Mouse (Mus musculus): ENCODE measurements around the gene Tmem86a. TPM values are rescaled to one million over a fixed set of nuclear protein-coding genes. Genes with fewer than 3 reads are reported as not detected.

Tmem86a gene
- polyA plus RNA-seq, 1 experiment = 42.8 TPM

DNA sequence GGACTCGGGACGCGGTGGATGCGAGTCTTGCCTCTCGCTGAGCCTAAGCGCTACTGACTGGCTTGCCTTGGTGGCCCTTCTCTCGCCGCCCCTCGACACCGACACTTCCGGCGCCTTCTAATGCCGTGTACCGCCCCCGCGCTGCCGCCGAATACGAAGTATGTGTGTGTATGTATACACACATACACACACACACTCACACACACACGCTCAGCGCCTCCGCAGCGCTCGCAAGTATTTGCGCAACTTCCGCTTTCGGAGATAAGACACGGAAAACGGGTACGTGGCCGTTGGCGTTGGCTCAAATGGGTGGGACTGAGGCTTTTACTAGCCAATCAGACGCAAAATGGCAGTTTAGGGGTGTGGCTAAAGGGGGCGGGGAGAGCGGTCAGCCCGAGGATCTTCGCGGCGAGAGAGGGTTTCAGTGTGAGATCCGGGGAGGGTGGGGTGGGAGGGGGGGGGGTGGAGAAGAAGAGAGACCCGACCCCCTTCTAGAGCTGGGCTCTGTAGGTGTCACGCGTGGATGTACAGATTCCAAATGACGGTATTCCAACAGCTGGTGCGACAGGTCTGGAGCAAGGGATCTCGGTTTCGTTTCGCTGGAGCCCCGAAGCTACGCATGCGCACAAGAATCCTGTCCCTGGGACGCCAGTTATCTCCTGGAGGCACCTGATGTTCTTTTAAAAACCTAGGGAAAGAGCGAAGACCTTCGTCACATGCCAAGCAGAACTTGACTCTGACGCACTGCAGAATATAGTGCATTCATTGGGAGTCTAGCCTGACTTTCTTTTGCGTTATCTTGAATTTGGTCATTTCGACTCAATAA lies 42.0 kb upstream of the Tmem86a start, which contains the start of gene Spty2d1:
Spty2d1 (minus strand) TSS at position 244 of the 826 bp plus-strand sequence.
- Histone ChIP-seq H3K36me3 (ENCODE audit: control insufficient read depth, insufficient read depth, low read length) (no peaks in the 10 kb centered on the region), H3K27ac (ENCODE audit: control insufficient read depth, insufficient read depth, low read depth, low read length) (peak within 1 kb of the TSS; percentile 94), H3K4me3 (ENCODE audit: control insufficient read depth, low read depth, low read length) (peak within 1 kb of the TSS; percentile 91), H3K27me3 (ENCODE audit: control insufficient read depth, insufficient read depth, low read length) (no peaks in the 10 kb centered on the region), H3K4me1 (ENCODE audit: control insufficient read depth, insufficient read depth, low read length) (no peaks in the 10 kb centered on the region; the same call in 1 of the 2 replicates)
- TF ChIP-seq CTCF (IDR thresholded peaks at IDR 0.05; ENCODE audit: control insufficient read depth, insufficient read depth, insufficient replicate concordance, low read depth, low read length) (peak; percentile 17; the same call in 1 of the 2 replicates), POLR2A (IDR thresholded peaks at IDR 0.05; ENCODE audit: control insufficient read depth, low read depth, low read length) (peak; percentile 88)

DNA sequence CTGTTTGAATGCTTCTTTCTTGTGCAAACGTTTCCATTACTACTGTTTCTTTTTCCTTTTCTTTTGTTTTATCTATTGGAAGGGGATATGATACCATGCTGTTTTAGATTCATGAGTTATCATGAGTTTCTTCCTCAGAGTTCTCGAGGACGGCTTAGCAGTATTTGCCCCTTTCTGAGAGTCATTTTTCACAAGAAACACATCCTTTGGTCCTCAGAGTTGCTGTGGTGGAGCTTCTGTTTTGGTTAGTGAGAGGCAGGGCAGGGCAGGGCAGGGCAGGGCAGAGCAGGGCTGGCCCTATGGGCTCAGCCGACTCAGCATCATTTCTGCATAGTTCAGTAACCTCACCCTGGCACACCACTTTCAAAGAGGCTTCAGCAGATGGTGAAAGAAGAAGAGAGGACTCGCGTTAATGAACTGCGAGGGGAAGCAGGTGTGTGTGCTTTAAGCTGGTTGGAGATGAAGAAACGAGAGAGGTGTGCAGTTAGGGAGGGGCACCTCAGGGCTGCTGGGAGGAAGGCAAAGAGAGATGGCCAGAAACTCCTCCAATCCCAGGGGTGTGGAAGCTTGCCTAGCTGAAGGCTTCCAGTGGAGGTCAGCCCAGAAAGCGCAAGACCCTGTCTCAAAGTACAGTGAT lies 37.2 kb upstream of the Tmem86a start:
- Histone ChIP-seq H3K36me3 (ENCODE audit: control insufficient read depth, insufficient read depth, low read length) (no peaks in the 10 kb centered on the region), H3K4me3 (ENCODE audit: control insufficient read depth, low read depth, low read length) (no peak overlapping the region), H3K4me1 (ENCODE audit: control insufficient read depth, insufficient read depth, low read length) (peaks cover 2% of the 10 kb centered on the region; the same call in 1 of the 2 replicates), H3K27me3 (ENCODE audit: control insufficient read depth, insufficient read depth, low read length) (no peaks in the 10 kb centered on the region), H3K27ac (ENCODE audit: control insufficient read depth, insufficient read depth, low read depth, low read length) (no peak overlapping the region)
- TF ChIP-seq POLR2A (IDR thresholded peaks at IDR 0.05; ENCODE audit: control insufficient read depth, low read depth, low read length) (no peak), CTCF (IDR thresholded peaks at IDR 0.05; ENCODE audit: control insufficient read depth, insufficient read depth, insufficient replicate concordance, low read depth, low read length) (no peak)

DNA sequence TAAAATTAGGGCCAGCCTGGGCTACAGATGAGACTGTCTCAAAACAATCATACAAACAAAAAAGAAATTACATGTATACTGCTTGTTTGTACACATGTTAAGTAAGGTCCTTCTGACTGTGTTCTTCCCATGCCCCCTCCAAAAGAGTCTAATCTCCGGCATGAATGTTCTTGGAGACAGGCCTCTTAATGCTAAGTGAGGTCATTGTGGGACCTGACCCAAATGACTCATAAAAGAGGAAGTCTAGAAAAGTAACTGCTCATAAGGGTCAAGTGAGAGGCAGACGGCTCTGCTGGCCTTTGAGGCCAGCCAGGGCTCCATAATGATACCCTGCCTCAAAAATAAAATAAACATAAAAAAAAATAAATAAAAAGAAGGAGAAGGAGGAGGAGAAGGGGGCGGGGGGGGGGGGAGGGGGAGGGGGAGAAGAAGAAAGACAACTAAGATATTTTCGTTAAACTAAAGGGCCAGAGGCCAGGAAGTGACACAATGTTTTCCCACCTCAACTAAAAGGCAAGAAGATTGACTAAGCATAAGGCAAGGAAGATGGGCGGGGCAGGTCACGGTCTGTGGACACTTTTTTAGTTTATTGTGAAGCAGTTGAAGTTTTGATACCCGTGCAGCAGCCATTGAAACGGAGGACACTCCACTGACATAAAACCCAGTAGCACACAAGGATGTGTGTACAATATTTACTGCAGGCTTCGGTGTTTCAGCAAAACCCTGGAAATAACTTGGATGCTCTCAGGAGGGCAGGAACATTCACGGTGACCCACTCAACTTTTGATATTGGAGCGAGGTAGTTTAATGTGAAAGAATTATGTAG lies 35.6 kb upstream of the Tmem86a start:
- no peaks in the 10 kb centered on the region for H3K27me3 ChIP-seq (ENCODE audit: control insufficient read depth, insufficient read depth, low read length)
- no peak overlapping the region for H3K4me3 ChIP-seq (ENCODE audit: control insufficient read depth, low read depth, low read length)
- TF ChIP-seq CTCF (IDR thresholded peaks at IDR 0.05; ENCODE audit: control insufficient read depth, insufficient read depth, insufficient replicate concordance, low read depth, low read length) = no peak
- TF ChIP-seq POLR2A (IDR thresholded peaks at IDR 0.05; ENCODE audit: control insufficient read depth, low read depth, low read length) = no peak
- H3K36me3 ChIP-seq (ENCODE audit: control insufficient read depth, insufficient read depth, low read length) = no peaks in the 10 kb centered on the region
- H3K27ac ChIP-seq (ENCODE audit: control insufficient read depth, insufficient read depth, low read depth, low read length) = no peak overlapping the region
- H3K4me1 ChIP-seq (ENCODE audit: control insufficient read depth, insufficient read depth, low read length) = 0 out of 2 replicates have a peak, but pooled peaks cover 2% of the 10 kb centered on the region

DNA sequence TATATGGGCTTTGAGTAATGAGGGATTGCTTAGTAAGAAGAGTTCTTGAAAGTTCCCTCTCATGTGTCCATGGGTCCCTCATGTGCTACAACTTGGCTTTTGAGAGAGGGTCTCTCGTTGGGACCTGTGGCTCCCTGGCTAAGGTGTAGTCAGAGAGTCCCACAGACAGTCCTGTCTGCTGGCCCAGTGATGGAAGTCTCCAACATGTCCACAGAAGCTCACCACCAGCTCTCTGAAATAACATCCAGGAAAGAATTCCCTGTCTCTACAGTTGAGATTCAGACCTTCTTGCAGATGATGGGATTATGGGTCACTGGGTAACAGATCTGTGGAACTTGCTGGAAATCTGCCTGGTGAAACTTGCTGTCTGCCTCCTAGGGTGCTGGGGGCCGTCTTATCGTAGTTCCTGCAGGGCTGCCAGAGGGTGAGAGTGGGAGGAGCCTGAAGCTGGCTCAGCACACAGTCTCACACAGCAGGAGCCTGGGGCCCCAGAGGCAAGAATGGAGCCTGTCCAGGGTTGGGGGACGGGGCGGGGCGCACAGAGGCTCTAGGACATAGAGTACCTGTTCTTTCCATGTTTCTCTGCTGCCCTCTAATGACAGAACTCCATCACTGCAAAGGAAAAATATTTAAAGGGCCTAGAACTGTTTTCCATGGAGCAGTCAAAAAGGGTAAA lies 34.9 kb upstream of the Tmem86a start:
- H3K4me1 ChIP-seq (ENCODE audit: control insufficient read depth, insufficient read depth, low read length) = 0 out of 2 replicates have a peak, but pooled peaks cover 2% of the 10 kb centered on the region
- H3K27ac ChIP-seq (ENCODE audit: control insufficient read depth, insufficient read depth, low read depth, low read length) = no peak overlapping the region; the same call in 1 of the 2 replicates
- TF ChIP-seq CTCF (IDR thresholded peaks at IDR 0.05; ENCODE audit: control insufficient read depth, insufficient read depth, insufficient replicate concordance, low read depth, low read length) (peak; percentile 39; the same call in 1 of the 2 replicates), POLR2A (IDR thresholded peaks at IDR 0.05; ENCODE audit: control insufficient read depth, low read depth, low read length) (no peak)
- no peak overlapping the region for H3K4me3 ChIP-seq (ENCODE audit: control insufficient read depth, low read depth, low read length)
- H3K27me3 ChIP-seq (ENCODE audit: control insufficient read depth, insufficient read depth, low read length) = no peaks in the 10 kb centered on the region
- H3K36me3 ChIP-seq (ENCODE audit: control insufficient read depth, insufficient read depth, low read length) = no peaks in the 10 kb centered on the region

DNA sequence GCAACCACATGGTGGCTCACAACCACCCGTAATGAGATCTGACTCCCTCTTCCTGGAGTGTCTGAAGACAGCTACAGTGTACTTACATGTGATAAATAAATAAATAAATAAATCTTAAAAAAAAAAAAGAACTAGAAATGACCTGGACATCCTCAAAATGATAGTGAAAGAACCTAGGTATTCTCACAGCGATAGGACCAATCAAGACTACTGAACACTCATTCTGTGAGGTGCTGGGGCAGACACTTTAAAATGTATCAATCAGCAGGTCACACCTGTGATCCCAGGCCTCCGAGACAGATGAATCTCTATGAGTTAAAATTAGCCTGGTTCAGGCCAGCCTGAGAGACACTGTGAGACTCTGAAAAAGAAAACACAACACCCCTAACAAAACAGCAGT lies 33.8 kb upstream of the Tmem86a start:
- no peak overlapping the region for H3K27ac ChIP-seq (ENCODE audit: control insufficient read depth, insufficient read depth, low read depth, low read length)
- no peak overlapping the region for H3K4me3 ChIP-seq (ENCODE audit: control insufficient read depth, low read depth, low read length)
- no peaks in the 10 kb centered on the region for H3K36me3 ChIP-seq (ENCODE audit: control insufficient read depth, insufficient read depth, low read length)
- no peak for TF ChIP-seq CTCF (IDR thresholded peaks at IDR 0.05; ENCODE audit: control insufficient read depth, insufficient read depth, insufficient replicate concordance, low read depth, low read length)
- no peak for TF ChIP-seq POLR2A (IDR thresholded peaks at IDR 0.05; ENCODE audit: control insufficient read depth, low read depth, low read length)
- H3K27me3 ChIP-seq (ENCODE audit: control insufficient read depth, insufficient read depth, low read length) = no peaks in the 10 kb centered on the region
- H3K4me1 ChIP-seq (ENCODE audit: control insufficient read depth, insufficient read depth, low read length) = peaks cover 2% of the 10 kb centered on the region; the same call in 1 of the 2 replicates

DNA sequence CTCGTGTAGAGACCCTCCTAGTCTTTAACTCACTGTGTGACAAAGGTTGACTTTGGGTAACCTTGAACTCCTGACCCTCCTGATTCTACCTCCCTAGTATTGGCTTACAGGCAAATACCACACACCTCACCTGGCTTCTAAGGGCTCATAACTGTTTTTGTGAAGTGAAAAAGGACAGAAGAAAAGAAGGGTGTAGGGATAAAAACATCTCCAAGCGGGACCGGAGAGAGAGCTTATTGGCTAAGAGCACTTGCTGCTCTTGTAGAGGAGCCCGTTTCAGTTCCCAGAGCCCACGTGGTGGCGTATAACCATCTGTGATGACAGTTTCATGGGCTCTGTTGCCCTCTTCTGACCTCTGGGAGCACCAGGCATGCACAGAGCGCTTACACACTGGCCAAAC lies 33.3 kb upstream of the Tmem86a start:
- Histone ChIP-seq H3K4me3 (ENCODE audit: control insufficient read depth, low read depth, low read length) (no peak overlapping the region), H3K27me3 (ENCODE audit: control insufficient read depth, insufficient read depth, low read length) (no peaks in the 10 kb centered on the region), H3K27ac (ENCODE audit: control insufficient read depth, insufficient read depth, low read depth, low read length) (no peak overlapping the region), H3K4me1 (ENCODE audit: control insufficient read depth, insufficient read depth, low read length) (peaks cover 2% of the 10 kb centered on the region; the same call in 1 of the 2 replicates), H3K36me3 (ENCODE audit: control insufficient read depth, insufficient read depth, low read length) (no peaks in the 10 kb centered on the region)
- TF ChIP-seq CTCF (IDR thresholded peaks at IDR 0.05; ENCODE audit: control insufficient read depth, insufficient read depth, insufficient replicate concordance, low read depth, low read length) (no peak), POLR2A (IDR thresholded peaks at IDR 0.05; ENCODE audit: control insufficient read depth, low read depth, low read length) (no peak)
